Mouse (Mus musculus) heart, postnatal 0 days (tissue): Measurements from ENCODE around the gene Pck2.

ENCODE experiments used
- CTCF ChIP-seq: IDR thresholded peaks from 2 replicates; pipeline ENCODE4 v1.5.1; 2016; ENCODE audit warnings: antibody characterized with exemption, control low read depth, low read depth
- EP300 ChIP-seq: IDR thresholded peaks from 2 replicates; pipeline ENCODE4 v1.6.1; 2016; ENCODE audit warnings: antibody characterized with exemption, low read depth

- TF ChIP-seq CTCF (no peak), EP300 (no peak)
Measured at GRCm38 (mm10) chr14:55510125-55510731, 29.8 kb upstream of the Pck2 start, which contains the start of gene Cpne6.
